Mouse (Mus musculus): Measurements from ENCODE around the gene Dhx58. TPM values are rescaled to one million over a fixed set of nuclear protein-coding genes. Genes with fewer than 3 reads are reported as not detected.

Gene Dhx58
- polyA plus RNA-seq, 1 experiment from 2014 or later: 4.0 TPM

GRCm38 (mm10) chr11:100692164-100692616 is 11.9 kb downstream of the Dhx58 start, which contains the start of gene Zfp385c:
Zfp385c (minus strand) TSS chr11:100692455.
- no peaks in the 10 kb centered on the region for H3K36me3 ChIP-seq
- H3K9me3 ChIP-seq: no peaks in the 10 kb centered on the region
- WGBS: 1% methylated on average over 23 of the region's 23 CpGs
- peak within 1 kb of the TSS; percentile 66 for H3K4me2 ChIP-seq
- ATAC-seq (ENCODE audit: insufficient read depth, low FRiP score, low read depth): no peak
- H3K27ac ChIP-seq: no peak within 1 kb of the TSS
- peaks cover 18% of the 10 kb centered on the region for H3K27me3 ChIP-seq (replicated peaks)
- peak within 1 kb of the TSS; percentile 22; the same call in 1 of the 2 replicates for H3K9ac ChIP-seq
- peak within 1 kb of the TSS; percentile 33 for H3K4me3 ChIP-seq (replicated peaks)
- H3K4me1 ChIP-seq: peaks cover 9% of the 10 kb centered on the region; the same call in 1 of the 2 replicates

DNA sequence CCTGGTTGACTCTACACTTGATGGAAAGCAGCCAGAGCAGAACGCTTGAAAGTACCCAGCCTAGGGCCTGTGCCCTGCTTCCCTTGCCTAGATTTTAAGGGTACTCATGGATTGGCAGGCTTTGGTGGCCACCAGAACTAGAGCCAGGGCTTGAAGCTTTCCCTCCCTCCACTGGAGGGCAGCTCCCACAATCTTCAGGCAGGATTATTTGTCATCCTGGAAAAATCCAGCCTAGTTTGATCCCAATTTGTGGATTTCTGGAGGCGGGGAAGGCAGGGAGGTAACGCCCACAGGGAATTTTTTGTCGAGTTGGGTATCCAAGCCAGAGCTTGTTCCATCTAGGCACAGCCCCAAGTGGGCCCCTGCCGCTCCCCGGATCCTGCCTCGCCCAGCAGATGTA is 13.7 kb downstream of the Dhx58 start:
- H3K27me3 ChIP-seq (replicated peaks): peaks cover 18% of the 10 kb centered on the region
- whole genome bisulfite sequencing: 66% methylated on average over 7 of the region's 7 CpGs
- peaks cover 9% of the 10 kb centered on the region; the same call in 1 of the 2 replicates for H3K4me1 ChIP-seq
- H3K4me3 ChIP-seq (replicated peaks): no peak overlapping the region
- no peak for ATAC-seq (ENCODE audit: insufficient read depth, low FRiP score, low read depth)
- no peak overlapping the region for H3K4me2 ChIP-seq
- no peak overlapping the region for H3K27ac ChIP-seq
- H3K9me3 ChIP-seq: no peaks in the 10 kb centered on the region
- H3K36me3 ChIP-seq: no peaks in the 10 kb centered on the region
- no peak overlapping the region for H3K9ac ChIP-seq

- H3K4me1 ChIP-seq: peaks cover 9% of the 10 kb centered on the region; the same call in 1 of the 2 replicates
- no peaks in the 10 kb centered on the region for H3K36me3 ChIP-seq
- no peak overlapping the region for H3K9ac ChIP-seq
- H3K4me3 ChIP-seq (replicated peaks): no peak overlapping the region
- H3K4me2 ChIP-seq: no peak overlapping the region
- no peak overlapping the region for H3K27ac ChIP-seq
- no peaks in the 10 kb centered on the region for H3K9me3 ChIP-seq
- no peak for ATAC-seq (ENCODE audit: insufficient read depth, low FRiP score, low read depth)
- peaks cover 18% of the 10 kb centered on the region for H3K27me3 ChIP-seq (replicated peaks)
- WGBS: 68% methylated on average over 4 of the region's 4 CpGs
These were observed 15.6 kb downstream of the Dhx58 start for GRCm38 (mm10) chr11:100688443-100688842.

DNA sequence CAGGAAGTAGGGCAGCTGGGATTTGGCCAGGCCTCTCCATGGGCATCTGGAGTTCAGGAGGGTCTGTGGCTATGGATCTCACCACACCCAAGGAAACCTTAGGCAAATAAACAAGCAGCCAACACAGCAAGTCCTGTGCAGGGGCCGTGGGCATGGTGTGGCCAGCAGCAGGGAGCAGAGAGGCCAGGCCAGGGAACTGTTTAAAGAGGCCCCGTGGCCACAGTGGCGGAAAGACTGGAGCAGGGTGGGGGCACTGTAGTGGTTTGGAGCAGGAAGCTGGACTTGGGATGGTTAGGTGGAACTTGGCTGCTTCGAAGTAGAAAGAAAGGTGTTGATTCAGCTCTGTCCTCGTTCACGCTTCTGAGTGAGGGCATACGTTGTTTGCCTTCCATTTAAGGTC is 16.8 kb downstream of the Dhx58 start:
- H3K9ac ChIP-seq: no peak overlapping the region
- H3K9me3 ChIP-seq: no peaks in the 10 kb centered on the region
- H3K4me3 ChIP-seq (replicated peaks): no peak overlapping the region
- no peak for ATAC-seq (ENCODE audit: insufficient read depth, low FRiP score, low read depth)
- H3K4me1 ChIP-seq: peaks cover 8% of the 10 kb centered on the region; the same call in 1 of the 2 replicates
- no peak overlapping the region for H3K4me2 ChIP-seq
- no peaks in the 10 kb centered on the region for H3K36me3 ChIP-seq
- peaks cover 14% of the 10 kb centered on the region for H3K27me3 ChIP-seq (replicated peaks)
- H3K27ac ChIP-seq: no peak overlapping the region
- WGBS: 66% methylated on average over 7 of the region's 7 CpGs

GRCm38 (mm10) chr11:100685371-100685770 is 18.7 kb downstream of the Dhx58 start:
- Histone ChIP-seq H3K4me3 (replicated peaks) (no peak overlapping the region), H3K36me3 (no peaks in the 10 kb centered on the region), H3K4me2 (no peak overlapping the region), H3K27me3 (replicated peaks) (no peaks in the 10 kb centered on the region), H3K27ac (no peak overlapping the region), H3K9ac (no peak overlapping the region), H3K4me1 (no peaks in the 10 kb centered on the region), H3K9me3 (no peaks in the 10 kb centered on the region)
- 70% methylated on average over 3 of the region's 3 CpGs for WGBS
- ATAC-seq (ENCODE audit: insufficient read depth, low FRiP score, low read depth): no peak

- no peak overlapping the region for H3K9ac ChIP-seq
- H3K9me3 ChIP-seq: no peaks in the 10 kb centered on the region
- H3K36me3 ChIP-seq: no peaks in the 10 kb centered on the region
- 69% methylated on average over 2 of the region's 2 CpGs for WGBS
- H3K4me1 ChIP-seq: no peaks in the 10 kb centered on the region
- H3K4me2 ChIP-seq: no peak overlapping the region
- no peak for ATAC-seq (ENCODE audit: insufficient read depth, low FRiP score, low read depth)
- H3K27ac ChIP-seq: no peak overlapping the region
- H3K27me3 ChIP-seq (replicated peaks): no peaks in the 10 kb centered on the region
- H3K4me3 ChIP-seq (replicated peaks): no peak overlapping the region
These were observed 20.0 kb downstream of the Dhx58 start for GRCm38 (mm10) chr11:100684084-100684483.

DNA sequence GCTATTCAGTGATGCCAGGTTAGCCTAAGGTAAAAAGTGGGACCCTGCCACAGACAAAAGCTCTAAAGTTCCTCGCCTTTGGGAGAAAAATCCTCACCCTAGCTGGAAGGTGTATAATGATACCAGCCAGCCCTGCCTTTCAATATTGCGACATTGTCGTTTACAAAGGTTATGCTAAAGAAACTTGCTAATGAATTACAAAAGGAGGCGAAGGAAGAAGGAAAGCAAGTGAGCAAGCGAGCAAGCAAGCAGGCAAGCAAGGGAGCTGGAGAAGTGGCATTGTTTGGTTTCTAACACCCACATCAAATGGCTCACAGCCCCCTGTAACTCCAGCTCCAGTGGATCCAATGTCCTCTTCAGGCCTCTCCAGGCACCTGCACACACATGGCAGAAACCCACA is 21.5 kb downstream of the Dhx58 start:
- H3K4me2 ChIP-seq: no peak overlapping the region
- no peaks in the 10 kb centered on the region for H3K36me3 ChIP-seq
- ATAC-seq (ENCODE audit: insufficient read depth, low FRiP score, low read depth): no peak
- H3K9me3 ChIP-seq: no peaks in the 10 kb centered on the region
- WGBS: 73% methylated on average over 5 of the region's 5 CpGs
- H3K27me3 ChIP-seq (replicated peaks): no peaks in the 10 kb centered on the region
- no peak overlapping the region for H3K27ac ChIP-seq
- no peak overlapping the region for H3K4me3 ChIP-seq (replicated peaks)
- no peaks in the 10 kb centered on the region for H3K4me1 ChIP-seq
- no peak overlapping the region for H3K9ac ChIP-seq

DNA sequence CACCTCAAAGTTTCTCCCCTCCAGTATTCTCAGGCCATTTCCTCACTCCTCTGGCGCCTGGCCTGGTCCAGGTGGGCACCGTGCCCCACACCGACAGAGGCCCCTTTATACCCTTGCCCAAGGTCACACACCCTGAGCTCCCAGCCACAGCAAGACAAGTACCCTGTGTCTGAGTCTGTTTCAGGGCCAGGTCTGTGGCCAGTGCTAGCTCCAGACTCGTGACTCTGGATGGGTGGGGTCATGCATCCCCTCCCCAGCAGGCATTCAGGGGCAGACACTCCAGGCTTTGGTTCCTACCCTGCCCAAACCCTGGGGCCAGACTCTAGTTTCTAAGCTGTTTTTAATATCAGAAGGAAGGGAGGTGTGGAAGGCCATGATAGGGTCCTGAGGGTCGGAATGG is 22.2 kb downstream of the Dhx58 start:
- H3K9ac ChIP-seq: no peak overlapping the region
- no peak for ATAC-seq (ENCODE audit: insufficient read depth, low FRiP score, low read depth)
- no peaks in the 10 kb centered on the region for H3K27me3 ChIP-seq (replicated peaks)
- WGBS: 67% methylated on average over 5 of the region's 5 CpGs
- H3K27ac ChIP-seq: no peak overlapping the region
- H3K4me1 ChIP-seq: no peaks in the 10 kb centered on the region
- H3K4me2 ChIP-seq: no peak overlapping the region
- H3K9me3 ChIP-seq: no peaks in the 10 kb centered on the region
- no peaks in the 10 kb centered on the region for H3K36me3 ChIP-seq
- no peak overlapping the region for H3K4me3 ChIP-seq (replicated peaks)

GRCm38 (mm10) chr11:100677810-100678209 is 26.3 kb downstream of the Dhx58 start:
- H3K9me3 ChIP-seq: no peaks in the 10 kb centered on the region
- no peak for ATAC-seq (ENCODE audit: insufficient read depth, low FRiP score, low read depth)
- H3K4me2 ChIP-seq: no peak overlapping the region
- no peak overlapping the region for H3K9ac ChIP-seq
- H3K4me1 ChIP-seq: peaks cover 5% of the 10 kb centered on the region
- no peak overlapping the region for H3K4me3 ChIP-seq (replicated peaks)
- no peaks in the 10 kb centered on the region for H3K36me3 ChIP-seq
- H3K27ac ChIP-seq: no peak overlapping the region
- H3K27me3 ChIP-seq (replicated peaks): peaks cover 7% of the 10 kb centered on the region; the same call in 1 of the 2 replicates
- WGBS: 41% methylated on average over 7 of the region's 7 CpGs

GRCm38 (mm10) chr11:100673169-100673568 is 30.9 kb downstream of the Dhx58 start:
- ATAC-seq (ENCODE audit: insufficient read depth, low FRiP score, low read depth): peak; percentile 63; the same call in 1 of the 2 replicates
- peaks cover 7% of the 10 kb centered on the region; the same call in 1 of the 2 replicates for H3K27me3 ChIP-seq (replicated peaks)
- peak overlapping the region; percentile 19; the same call in 1 of the 2 replicates for H3K9ac ChIP-seq
- peaks cover 6% of the 10 kb centered on the region for H3K4me1 ChIP-seq
- no peaks in the 10 kb centered on the region for H3K9me3 ChIP-seq
- no peak overlapping the region; the same call in 1 of the 2 replicates for H3K4me3 ChIP-seq (replicated peaks)
- H3K4me2 ChIP-seq: peak overlapping the region; percentile 38; the same call in 1 of the 2 replicates
- H3K27ac ChIP-seq: no peak overlapping the region
- H3K36me3 ChIP-seq: no peaks in the 10 kb centered on the region
- WGBS: 2% methylated on average over 23 of the region's 23 CpGs

GRCm38 (mm10) chr11:100671956-100672355 is 32.1 kb downstream of the Dhx58 start:
- no peaks in the 10 kb centered on the region for H3K9me3 ChIP-seq
- no peak overlapping the region for H3K4me2 ChIP-seq
- no peaks in the 10 kb centered on the region for H3K36me3 ChIP-seq
- no peak overlapping the region for H3K9ac ChIP-seq
- H3K4me3 ChIP-seq (replicated peaks): no peak overlapping the region
- no peak for ATAC-seq (ENCODE audit: insufficient read depth, low FRiP score, low read depth)
- no peak overlapping the region for H3K27ac ChIP-seq
- WGBS: 38% methylated on average over 2 of the region's 2 CpGs
- H3K27me3 ChIP-seq (replicated peaks): peaks cover 7% of the 10 kb centered on the region; the same call in 1 of the 2 replicates
- H3K4me1 ChIP-seq: peaks cover 6% of the 10 kb centered on the region

- no peak overlapping the region for H3K4me3 ChIP-seq (replicated peaks)
- ATAC-seq (ENCODE audit: insufficient read depth, low FRiP score, low read depth): no peak
- H3K9ac ChIP-seq: no peak overlapping the region
- 69% methylated on average over 1 of the region's 1 CpGs for WGBS
- no peaks in the 10 kb centered on the region for H3K36me3 ChIP-seq
- no peak overlapping the region for H3K4me2 ChIP-seq
- no peaks in the 10 kb centered on the region for H3K9me3 ChIP-seq
- H3K27me3 ChIP-seq (replicated peaks): peaks cover 7% of the 10 kb centered on the region; the same call in 1 of the 2 replicates
- peaks cover 6% of the 10 kb centered on the region for H3K4me1 ChIP-seq
- no peak overlapping the region for H3K27ac ChIP-seq
These were observed 33.0 kb downstream of the Dhx58 start for GRCm38 (mm10) chr11:100671049-100671448.

DNA sequence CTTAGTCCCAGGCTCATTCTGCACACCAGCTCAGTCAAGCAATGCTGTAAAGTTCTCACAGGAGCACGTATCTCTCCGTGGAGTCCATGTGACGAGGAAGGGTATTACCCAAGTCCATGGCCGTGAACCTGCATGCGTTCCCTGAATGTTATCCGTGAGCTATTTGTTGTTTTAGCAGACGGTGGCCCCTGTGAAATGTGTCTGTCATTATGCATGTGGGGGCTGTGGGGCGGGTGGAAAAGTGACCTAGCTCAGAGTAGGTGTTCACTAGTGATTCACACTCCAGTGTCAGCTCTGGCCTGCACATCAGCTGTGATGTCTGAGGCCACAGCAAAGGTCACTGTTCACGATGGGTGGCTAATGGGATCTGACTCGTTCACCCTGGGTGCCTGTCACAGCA is 44.3 kb downstream of the Dhx58 start:
- H3K27me3 ChIP-seq (replicated peaks): no peaks in the 10 kb centered on the region
- no peak overlapping the region for H3K4me2 ChIP-seq
- no peak overlapping the region for H3K27ac ChIP-seq
- H3K4me1 ChIP-seq: no peaks in the 10 kb centered on the region
- H3K4me3 ChIP-seq (replicated peaks): no peak overlapping the region
- WGBS: 66% methylated on average over 10 of the region's 10 CpGs
- H3K9me3 ChIP-seq: no peaks in the 10 kb centered on the region
- no peak for ATAC-seq (ENCODE audit: insufficient read depth, low FRiP score, low read depth)
- no peak overlapping the region for H3K9ac ChIP-seq
- H3K36me3 ChIP-seq: no peaks in the 10 kb centered on the region

All from stomach, embryonic 15.5 days (tissue).